Mouse (Mus musculus) gastrocnemius, adult 2 months (tissue): ENCODE measurements around the gene Pole. TPM values are rescaled to one million over a fixed set of nuclear protein-coding genes. Genes with fewer than 3 reads are reported as not detected.

Experiments
- DNase-seq: peaks from one replicate; pipeline ENCODE4 v3.0.0; 2022
- H3K27ac ChIP-seq: fragments of 200-600 bp; 2 replicates; pipeline ENCODE4 v1.8.1; 2022; ENCODE audit warnings: mild to moderate bottlenecking
- H3K4me3 ChIP-seq: fragments of 200-600 bp; 2 replicates; pipeline ENCODE4 v1.8.1; 2022; ENCODE audit warnings: mild to moderate bottlenecking, moderate library complexity
- CTCF ChIP-seq: fragments of 200-600 bp; IDR thresholded peaks from 2 replicates; pipeline ENCODE4 v1.8.1; 2022; ENCODE audit warnings: antibody characterized with exemption, mild to moderate bottlenecking, moderate library complexity
- intact Hi-C: fragments of 180-260 bp; cut with DNase I; formaldehyde crosslinking; loops from one replicate; pipeline ENCODE4 v1.15.1; 2025
- total RNA-seq, 2 experiments: library from RNA; stranded (reverse); gene quantifications; 2 replicates each; pipeline ENCODE4 v1.2.3; 2021

Pole gene
- total RNA-seq, 2 experiments from 2014 or later, result 1.6 to 2.0 TPM

DNA sequence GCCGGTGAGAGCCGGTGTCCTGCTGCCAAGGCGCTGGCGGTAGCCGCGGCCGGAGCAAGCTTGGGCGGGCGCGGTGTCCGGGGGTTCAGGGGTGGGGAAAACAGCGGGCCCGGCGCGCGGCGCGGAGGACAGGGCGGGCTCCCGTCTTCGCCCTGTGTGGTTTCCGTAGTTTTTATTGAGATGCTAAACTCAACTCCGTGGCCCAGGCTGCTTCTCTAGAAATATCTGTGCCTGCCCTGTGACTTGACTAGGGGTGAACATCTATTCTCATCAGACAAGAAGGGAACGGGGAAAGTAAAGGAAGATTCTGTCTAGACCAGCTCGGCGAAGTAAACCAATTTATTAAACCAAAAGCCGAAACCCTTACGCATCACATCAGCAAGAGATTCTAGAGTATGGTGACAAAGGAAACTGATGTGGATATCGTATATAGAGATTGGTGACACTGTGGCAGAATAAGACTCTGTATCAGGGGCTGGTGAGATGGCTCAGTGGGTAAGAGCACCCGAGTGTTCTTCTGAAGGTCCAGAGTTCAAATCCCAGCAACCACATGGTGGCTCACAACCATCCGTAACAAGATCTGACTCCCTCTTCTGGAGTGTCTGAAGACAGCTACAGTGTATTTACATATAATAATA lies 459 bp downstream of the Pole start:
- DNase-seq, result no peak
- intact Hi-C loops, result loop anchor here (2.0 kb wide), 1 partner anchor 18 kb away; the partner anchor contains the start of gene Pgam5
- TF ChIP-seq CTCF, result no peak
- peak overlapping the region; percentile 82 for H3K4me3 ChIP-seq
- peak overlapping the region; percentile 90 for H3K27ac ChIP-seq

GRCm38 (mm10) chr5:110287084-110287475 lies 974 bp downstream of the Pole start:
- no peak for TF ChIP-seq CTCF
- intact Hi-C loops, result loop anchor here (2.0 kb wide), 1 partner anchor 18 kb away; the partner anchor contains the start of gene Pgam5
- Histone ChIP-seq H3K4me3 (no peak overlapping the region), H3K27ac (no peak overlapping the region)
- no peak for DNase-seq

DNA sequence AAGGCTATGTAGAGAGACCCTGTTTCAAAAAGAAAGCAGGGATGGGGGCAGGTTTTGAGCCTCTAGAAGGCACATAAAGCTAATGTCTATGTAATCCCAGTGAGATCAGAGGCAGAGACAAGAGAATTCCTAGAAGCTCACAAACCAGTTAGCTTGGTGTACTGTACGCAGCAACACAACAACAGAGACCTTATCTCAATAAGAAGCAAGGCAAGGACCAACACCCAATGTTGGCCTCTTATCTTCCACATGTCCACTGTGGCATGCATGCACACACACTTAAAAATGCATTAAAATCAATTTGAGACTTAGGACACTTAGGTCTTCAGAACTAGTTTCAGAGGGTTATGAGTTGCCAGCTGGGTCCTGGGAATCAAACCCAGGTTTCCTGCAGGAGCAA lies 5.5 kb downstream of the Pole start:
- DNase-seq, result no peak
- no peak overlapping the region for H3K27ac ChIP-seq
- TF ChIP-seq CTCF, result no peak
- H3K4me3 ChIP-seq, result no peak overlapping the region
- intact Hi-C loops, result no loop called here

GRCm38 (mm10) chr5:110296637-110297036 lies 10.5 kb downstream of the Pole start:
- H3K27ac ChIP-seq, result no peak overlapping the region
- intact Hi-C loops, result no loop called here
- H3K4me3 ChIP-seq, result no peak overlapping the region
- DNase-seq, result no peak
- no peak for TF ChIP-seq CTCF

- no peak overlapping the region for H3K27ac ChIP-seq
- intact Hi-C loops, result no loop called here
- no peak for TF ChIP-seq CTCF
- H3K4me3 ChIP-seq, result no peak overlapping the region
- no peak for DNase-seq
Observed at GRCm38 (mm10) chr5:110300591-110300990, 14.5 kb downstream of the Pole start.

DNA sequence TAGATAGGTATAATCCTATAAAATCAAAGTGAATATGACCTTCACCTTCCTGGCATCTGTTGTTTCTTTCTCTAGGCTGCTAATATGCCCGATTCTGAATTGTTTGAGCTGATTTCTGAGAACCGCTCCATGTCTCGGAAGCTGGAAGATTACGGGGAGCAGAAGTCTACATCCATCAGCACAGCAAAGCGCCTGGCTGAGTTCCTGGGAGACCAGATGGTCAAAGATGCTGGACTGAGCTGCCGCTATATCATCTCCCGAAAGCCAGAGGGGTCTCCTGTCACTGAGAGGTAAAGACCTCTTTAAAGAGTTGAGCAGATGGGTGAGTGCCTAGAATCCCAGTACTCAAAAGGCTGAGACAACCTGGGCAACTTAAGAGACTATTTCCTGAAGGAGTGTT lies 22.8 kb downstream of the Pole start:
- DNase-seq, result no peak
- Histone ChIP-seq H3K4me3 (no peak overlapping the region), H3K27ac (no peak overlapping the region)
- intact Hi-C loops, result no loop called here
- no peak for TF ChIP-seq CTCF

GRCm38 (mm10) chr5:110313127-110313526 lies 27.0 kb downstream of the Pole start:
- H3K4me3 ChIP-seq, result no peak overlapping the region
- no peak for DNase-seq
- no peak overlapping the region for H3K27ac ChIP-seq
- no peak for TF ChIP-seq CTCF
- intact Hi-C loops, result no loop called here

GRCm38 (mm10) chr5:110330508-110330907 lies 44.4 kb downstream of the Pole start:
- no peak for DNase-seq
- no peak overlapping the region for H3K27ac ChIP-seq
- no peak overlapping the region for H3K4me3 ChIP-seq
- intact Hi-C loops, result no loop called here
- no peak for TF ChIP-seq CTCF

DNA sequence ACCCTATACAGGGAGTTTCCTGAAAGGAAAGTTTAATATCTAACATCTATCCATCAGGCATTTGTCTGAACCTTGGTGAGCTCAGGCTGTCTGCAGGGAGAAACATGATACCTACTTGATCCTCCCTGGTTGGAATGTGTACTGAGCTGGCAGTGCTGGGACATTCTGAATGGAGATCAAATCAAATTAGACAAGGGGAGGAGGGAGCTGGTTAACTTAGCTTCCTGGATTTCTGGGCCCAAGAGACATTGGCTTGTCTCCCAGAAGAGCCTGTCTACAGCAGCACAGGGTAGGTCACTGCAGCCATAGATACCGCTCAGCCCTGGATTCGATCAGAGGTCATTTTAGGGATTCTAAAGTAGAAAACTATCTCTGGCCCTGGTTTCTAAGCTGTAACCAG lies 52.7 kb downstream of the Pole start:
- H3K27ac ChIP-seq, result no peak overlapping the region
- no peak for DNase-seq
- intact Hi-C loops, result no loop called here
- H3K4me3 ChIP-seq, result no peak overlapping the region
- TF ChIP-seq CTCF, result no peak

- peak; percentile 50 for DNase-seq
- intact Hi-C loops, result no loop called here
- TF ChIP-seq CTCF, result no peak
- H3K4me3 ChIP-seq, result peak within 1 kb of the TSS; percentile 69
- no peak within 1 kb of the TSS for H3K27ac ChIP-seq
Observed at GRCm38 (mm10) chr5:110342648-110343284, 56.7 kb downstream of the Pole start, which contains the start of gene P2rx2. Gene P2rx2, minus strand, starts transcription at chr5:110343212.

DNA sequence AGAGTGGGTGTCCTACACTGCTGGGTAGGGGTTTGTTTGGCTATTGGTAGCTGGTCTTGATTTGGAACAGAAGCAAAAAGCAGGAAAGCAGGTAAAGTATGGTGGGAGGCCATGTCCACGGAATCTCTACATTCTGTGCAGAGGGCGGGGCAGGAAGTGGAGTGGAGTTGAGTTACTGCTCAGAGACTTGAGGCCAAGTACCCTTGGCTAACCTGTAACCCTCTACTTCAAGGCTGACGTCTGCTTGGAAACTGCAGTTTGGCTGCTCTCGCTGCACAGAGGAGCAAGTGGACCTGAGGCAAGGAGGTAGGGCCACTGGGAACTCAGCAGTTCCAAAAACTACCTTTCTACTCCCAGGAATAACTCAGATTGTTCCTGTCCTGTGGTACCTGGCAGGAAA lies 58.4 kb downstream of the Pole start, which contains the start of gene Lrcol1:
Gene Lrcol1, plus strand, starts transcription at position 207 of the 400 bp plus-strand sequence.
- Histone ChIP-seq H3K4me3 (no peak within 1 kb of the TSS), H3K27ac (no peak within 1 kb of the TSS)
- no peak for TF ChIP-seq CTCF
- no peak for DNase-seq
- intact Hi-C loops, result no loop called here

DNA sequence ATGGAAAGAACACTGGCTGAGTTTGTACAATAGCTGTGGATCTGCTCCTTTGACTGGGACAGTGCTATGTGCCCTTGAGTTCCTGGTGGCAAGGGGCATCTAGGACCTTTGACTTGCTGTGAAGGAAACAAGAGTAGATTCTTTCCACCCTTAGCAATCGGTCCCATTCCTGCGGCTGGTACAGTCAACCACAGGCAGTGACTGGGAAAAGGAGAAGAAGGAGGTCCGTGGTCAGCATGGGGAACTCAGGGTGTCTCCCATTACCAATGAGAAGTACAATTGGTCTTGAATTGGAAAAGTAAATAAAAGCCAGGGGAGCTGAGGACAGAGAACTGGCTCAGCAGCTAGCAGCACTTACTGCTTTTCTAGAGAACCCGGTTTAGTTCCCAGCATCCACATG lies 59.4 kb downstream of the Pole start:
- no peak for TF ChIP-seq CTCF
- intact Hi-C loops, result no loop called here
- no peak for DNase-seq
- Histone ChIP-seq H3K4me3 (no peak overlapping the region), H3K27ac (no peak overlapping the region)

GRCm38 (mm10) chr5:110347006-110347405 lies 60.9 kb downstream of the Pole start:
- DNase-seq, result no peak
- no peak overlapping the region for H3K27ac ChIP-seq
- TF ChIP-seq CTCF, result no peak
- H3K4me3 ChIP-seq, result no peak overlapping the region
- intact Hi-C loops, result no loop called here

- no peak for DNase-seq
- Histone ChIP-seq H3K4me3 (no peak overlapping the region), H3K27ac (no peak overlapping the region)
- intact Hi-C loops, result no loop called here
- peak; percentile 61 for TF ChIP-seq CTCF
Observed at GRCm38 (mm10) chr5:110354716-110355115, 68.6 kb downstream of the Pole start.
